Mouse (Mus musculus) megakaryocyte, embryonic 14.5 days (primary cell): ENCODE measurements around the gene Ptpn3.

Experiments used
- FLI1 ChIP-seq: IDR thresholded peaks from 2 replicates; pipeline ENCODE4 v1.6.1; 2012; ENCODE audit warnings: low read length, inconsistent platforms, mixed read lengths
- GATA1 ChIP-seq: IDR thresholded peaks from 3 replicates; pipeline ENCODE4 v1.6.1; 2012; ENCODE audit warnings: mixed read lengths, low read length, inconsistent platforms, borderline replicate concordance

GRCm38 (mm10) chr4:57275116-57275743 lies 26.4 kb downstream of the Ptpn3 start:
- TF ChIP-seq GATA1 (no peak), FLI1 (no peak)
